Mouse (Mus musculus): ENCODE data around the gene Atp6v0c. TPM values are rescaled to one million over a fixed set of nuclear protein-coding genes. Genes with fewer than 3 reads are reported as not detected.
"Not testable (repeated sequence)": the region's sequence is repeated elsewhere in the genome, so short reads cannot be mapped to it uniquely, and the experiment has no call there.

Atp6v0c gene
- polyA plus RNA-seq, 1 experiment from 2014 or later: 572 TPM

DNA sequence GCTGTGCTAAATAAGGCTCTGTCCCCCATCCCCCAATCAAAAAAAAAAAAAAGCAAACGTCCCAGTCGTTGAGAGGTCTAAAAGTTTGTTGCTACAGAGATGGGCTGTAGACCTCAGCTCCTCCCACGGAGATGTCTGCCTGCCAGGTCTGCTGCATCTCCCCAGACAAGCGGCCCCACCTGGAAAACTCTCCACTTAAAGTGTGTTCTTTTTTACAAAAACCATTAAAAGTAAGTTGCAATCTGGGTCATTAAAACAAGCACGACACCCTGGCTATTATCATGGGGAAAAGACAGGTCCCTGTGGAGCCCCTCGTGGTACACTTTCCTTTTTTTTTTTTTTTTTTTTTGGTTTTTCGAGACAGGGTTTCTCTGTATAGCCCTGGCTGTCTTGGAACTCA lies 18.1 kb downstream of the Atp6v0c start:
- Histone ChIP-seq H3K4me3 (replicated peaks) (0 out of 2 replicates have a peak overlapping the region, but pooled peaks have one; percentile 41), H3K9me3 (no peaks in the 10 kb centered on the region), H3K36me3 (no peaks in the 10 kb centered on the region), H3K27ac (no peak overlapping the region), H3K27me3 (replicated peaks) (no peaks in the 10 kb centered on the region), H3K4me1 (replicated peaks) (peaks cover 9% of the 10 kb centered on the region; the same call in 1 of the 2 replicates), H3K9ac (no peak overlapping the region), H3K4me2 (replicated peaks) (peak overlapping the region; percentile 88)
- ATAC-seq: no peak
- WGBS: 10% methylated on average over 7 of the region's 7 CpGs

DNA sequence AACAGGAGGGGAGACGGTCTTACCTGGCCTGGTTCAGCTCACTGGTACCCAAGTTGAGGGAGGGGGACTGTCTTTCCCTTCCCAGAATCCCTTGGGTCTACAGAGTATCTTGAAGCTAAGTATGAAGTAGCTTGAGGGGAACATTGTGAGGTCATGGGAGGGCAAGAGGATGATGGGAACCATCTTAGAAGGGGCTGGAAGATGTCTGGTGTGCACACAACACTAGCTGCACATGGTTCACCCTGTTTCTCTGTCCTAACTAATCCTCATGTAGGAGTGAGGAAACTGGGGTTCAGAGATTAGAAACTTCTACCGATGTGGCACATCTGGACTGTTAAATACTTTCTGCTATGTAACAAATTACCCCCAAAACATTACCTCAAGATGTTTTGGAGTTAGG lies 18.7 kb downstream of the Atp6v0c start, which contains the start of gene Pdpk1:
TSS of gene Pdpk1 (minus strand) at position 101 of the 400 bp plus-strand sequence.
- Histone ChIP-seq H3K36me3 (no peaks in the 10 kb centered on the region), H3K9me3 (no peaks in the 10 kb centered on the region), H3K4me1 (replicated peaks) (peaks cover 9% of the 10 kb centered on the region; the same call in 1 of the 2 replicates), H3K9ac (peak within 1 kb of the TSS; percentile 43), H3K4me2 (replicated peaks) (peak within 1 kb of the TSS; percentile 88), H3K4me3 (replicated peaks) (peak within 1 kb of the TSS; percentile 41), H3K27ac (no peak within 1 kb of the TSS), H3K27me3 (replicated peaks) (no peaks in the 10 kb centered on the region)
- 89% methylated on average over 2 of the region's 2 CpGs for WGBS
- ATAC-seq: no peak

DNA sequence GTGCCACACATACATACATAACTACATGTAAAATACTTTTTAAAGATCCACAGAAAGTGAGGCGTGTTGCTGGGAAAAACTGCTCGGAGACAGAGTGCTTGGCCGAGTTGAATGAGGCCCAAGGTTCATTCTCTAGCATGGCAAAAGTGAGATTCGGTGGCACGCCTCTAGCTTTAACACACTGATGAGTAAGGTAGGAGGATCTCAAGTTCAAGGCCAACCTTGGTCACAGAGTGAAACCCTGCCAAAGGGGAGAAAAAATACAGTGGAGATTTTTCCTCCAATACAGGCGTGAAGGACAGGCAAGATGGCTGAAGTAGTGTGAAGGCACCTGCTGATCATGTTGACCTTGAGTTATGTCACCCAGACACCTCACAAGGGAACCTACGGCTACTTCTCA lies 20.1 kb downstream of the Atp6v0c start:
- Histone ChIP-seq H3K36me3 (no peaks in the 10 kb centered on the region), H3K4me3 (replicated peaks) (no peak overlapping the region), H3K27ac (no peak overlapping the region), H3K9ac (no peak overlapping the region), H3K4me1 (replicated peaks) (peaks cover 9% of the 10 kb centered on the region; the same call in 1 of the 2 replicates), H3K9me3 (no peaks in the 10 kb centered on the region), H3K27me3 (replicated peaks) (no peaks in the 10 kb centered on the region), H3K4me2 (replicated peaks) (no peak overlapping the region)
- WGBS: 90% methylated on average over 7 of the region's 7 CpGs
- ATAC-seq: no peak

DNA sequence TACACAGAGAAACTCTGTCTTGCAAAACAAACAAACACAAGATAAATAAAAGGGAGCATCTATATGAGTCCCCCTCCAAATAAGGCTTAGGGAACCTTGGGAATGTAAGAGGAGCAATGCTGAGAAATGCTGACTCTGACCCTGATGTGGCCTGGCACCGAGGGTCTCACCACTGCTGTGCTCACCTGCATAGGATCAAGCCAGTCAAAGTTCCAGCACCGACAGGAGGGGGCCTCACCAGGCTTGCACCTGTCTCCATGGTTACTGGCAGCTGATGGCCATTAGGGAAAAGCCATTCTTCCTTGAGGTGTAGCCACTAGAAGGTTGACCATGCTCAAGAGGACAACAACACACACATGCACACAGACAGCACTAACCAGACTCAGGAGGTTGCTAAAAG lies 26.6 kb downstream of the Atp6v0c start:
- H3K4me1 ChIP-seq (replicated peaks): peaks cover 13% of the 10 kb centered on the region
- 28% methylated on average over 2 of the region's 2 CpGs for WGBS

DNA sequence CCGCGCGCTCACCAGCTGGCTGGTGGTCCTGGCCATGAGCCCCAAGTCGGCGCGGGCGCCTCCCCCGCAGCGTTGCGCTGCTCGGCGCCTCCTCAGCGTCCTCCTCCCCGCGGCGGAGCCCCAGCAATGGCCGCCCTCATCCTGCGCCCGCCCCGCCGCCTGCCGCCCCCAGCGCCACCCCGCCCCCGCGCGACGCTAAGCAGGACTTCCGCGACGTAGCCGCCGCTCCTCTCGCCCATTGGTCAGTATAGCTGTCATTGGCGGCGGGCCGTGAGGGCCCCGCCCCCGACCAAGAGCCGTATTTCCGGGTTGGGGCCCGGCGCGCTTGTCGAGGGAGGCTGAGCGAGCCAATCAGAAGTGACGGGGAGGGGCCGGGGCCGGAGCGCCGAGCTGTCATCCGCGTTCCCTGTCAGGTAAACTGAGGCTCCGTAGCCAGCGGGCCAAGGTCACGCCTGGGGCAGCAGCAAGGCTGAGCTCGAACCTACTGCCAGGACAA lies 28.0 kb downstream of the Atp6v0c start:
- H3K9ac ChIP-seq: peak overlapping the region; percentile 95
- ATAC-seq: peak; percentile 99
- H3K27ac ChIP-seq: peak overlapping the region; percentile 82
- no peaks in the 10 kb centered on the region for H3K9me3 ChIP-seq
- H3K4me2 ChIP-seq (replicated peaks): peak overlapping the region; percentile 74
- H3K4me3 ChIP-seq (replicated peaks): peak overlapping the region; percentile 98
- H3K27me3 ChIP-seq (replicated peaks): no peaks in the 10 kb centered on the region
- no peaks in the 10 kb centered on the region for H3K36me3 ChIP-seq
- H3K4me1 ChIP-seq (replicated peaks): peaks cover 17% of the 10 kb centered on the region
- WGBS: under 1% methylated on average over 54 of the region's 57 CpGs

More for the DNA sequence above, 26.6 kb downstream of the Atp6v0c start:
- Histone ChIP-seq H3K36me3 (no peaks in the 10 kb centered on the region), H3K4me2 (replicated peaks) (no peak overlapping the region), H3K9ac (no peak overlapping the region), H3K4me3 (replicated peaks) (no peak overlapping the region), H3K27me3 (replicated peaks) (no peaks in the 10 kb centered on the region), H3K27ac (no peak overlapping the region), H3K9me3 (no peaks in the 10 kb centered on the region)
- ATAC-seq: no peak

DNA sequence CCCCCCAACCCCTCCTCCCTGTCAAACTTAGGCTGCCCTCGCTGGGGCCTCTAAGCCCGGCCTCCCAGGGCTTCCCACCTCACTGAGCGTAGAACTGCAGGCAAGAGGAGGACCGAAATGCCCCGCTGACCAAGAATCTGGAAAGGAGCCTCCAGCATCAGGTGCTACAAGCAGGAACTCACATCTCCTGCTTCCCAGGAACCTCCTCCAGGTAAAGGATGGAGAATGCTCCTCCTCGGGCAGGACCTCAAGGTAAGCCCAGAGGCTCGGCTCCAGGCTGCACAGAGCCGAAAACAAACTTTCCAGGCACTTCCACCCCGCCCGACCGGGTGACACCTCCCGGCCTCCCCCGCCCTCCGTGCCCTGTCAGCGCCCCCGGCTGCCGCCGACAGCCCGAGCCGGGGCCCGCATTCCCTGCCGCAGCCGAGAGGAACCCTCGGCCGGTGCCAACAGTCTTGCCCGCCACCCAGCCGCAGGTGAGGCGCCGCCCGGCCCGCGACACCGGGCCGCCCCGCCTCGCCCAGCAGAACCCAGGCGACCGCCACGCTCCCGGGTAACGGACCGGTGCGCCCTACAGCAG lies 28.6 kb downstream of the Atp6v0c start:
- Histone ChIP-seq H3K27ac (peak overlapping the region; percentile 82), H3K27me3 (replicated peaks) (no peaks in the 10 kb centered on the region), H3K9me3 (no peaks in the 10 kb centered on the region), H3K4me2 (replicated peaks) (peak overlapping the region; percentile 74), H3K4me3 (replicated peaks) (peak overlapping the region; percentile 98), H3K9ac (peak overlapping the region; percentile 95), H3K36me3 (no peaks in the 10 kb centered on the region), H3K4me1 (replicated peaks) (peaks cover 17% of the 10 kb centered on the region)
- ATAC-seq: peak; percentile 69
- WGBS: 0% methylated on average over 43 of the region's 43 CpGs

DNA sequence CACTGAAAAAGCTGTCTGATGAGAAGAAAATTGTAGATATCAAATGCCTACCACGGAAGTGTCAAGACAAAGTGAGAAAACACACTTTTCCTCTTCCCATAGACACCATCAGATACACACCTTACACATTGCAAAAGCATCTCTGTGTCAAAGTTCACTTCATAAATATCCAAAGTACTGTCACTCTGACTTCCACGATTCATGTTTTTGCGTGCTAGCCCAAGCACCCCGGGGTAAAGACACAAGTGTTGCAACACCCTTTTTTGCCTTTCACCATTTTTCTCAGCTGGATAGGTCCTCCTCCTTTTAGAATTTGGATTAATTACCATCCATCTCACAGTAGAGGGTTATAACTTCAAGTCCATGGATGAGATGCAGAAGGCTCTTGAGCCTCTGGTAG lies 29.5 kb downstream of the Atp6v0c start:
- H3K4me1 ChIP-seq (replicated peaks): peaks cover 17% of the 10 kb centered on the region
- H3K4me2 ChIP-seq (replicated peaks): peak overlapping the region; percentile 74
- no peak for ATAC-seq
- H3K27ac ChIP-seq: no peak overlapping the region
- WGBS: 83% methylated on average over 4 of the region's 4 CpGs
- no peaks in the 10 kb centered on the region for H3K36me3 ChIP-seq
- H3K27me3 ChIP-seq (replicated peaks): no peaks in the 10 kb centered on the region
- H3K9me3 ChIP-seq: no peaks in the 10 kb centered on the region
- peak overlapping the region; percentile 98; the same call in 1 of the 2 replicates for H3K4me3 ChIP-seq (replicated peaks)
- H3K9ac ChIP-seq: peak overlapping the region; percentile 95; the same call in 1 of the 2 replicates

DNA sequence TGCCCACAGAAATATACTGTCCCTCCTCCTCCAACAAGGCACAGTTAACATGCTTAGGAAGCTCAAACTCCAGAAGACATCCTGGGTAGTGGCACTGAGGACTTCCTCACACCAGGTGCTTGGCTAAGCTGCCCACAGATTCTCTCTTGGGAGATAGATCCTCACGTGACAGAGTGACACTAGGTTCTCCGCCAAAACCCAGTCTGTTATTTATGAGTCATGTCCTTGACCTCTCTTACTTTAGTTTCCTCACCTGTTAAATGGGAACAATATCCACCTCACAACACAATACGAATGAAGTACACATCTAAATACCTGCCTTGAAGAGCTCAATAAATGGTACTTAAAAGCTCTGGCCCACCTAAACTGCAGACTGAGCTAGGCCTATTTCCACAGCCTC lies 30.2 kb downstream of the Atp6v0c start:
- Histone ChIP-seq H3K27me3 (replicated peaks) (no peaks in the 10 kb centered on the region), H3K4me2 (replicated peaks) (0 out of 2 replicates have a peak overlapping the region, but pooled peaks have one; percentile 74), H3K9me3 (no peaks in the 10 kb centered on the region), H3K4me1 (replicated peaks) (peaks cover 17% of the 10 kb centered on the region), H3K36me3 (no peaks in the 10 kb centered on the region), H3K9ac (no peak overlapping the region), H3K4me3 (replicated peaks) (no peak overlapping the region), H3K27ac (no peak overlapping the region)
- 79% methylated on average over 3 of the region's 3 CpGs for WGBS
- no peak for ATAC-seq

DNA sequence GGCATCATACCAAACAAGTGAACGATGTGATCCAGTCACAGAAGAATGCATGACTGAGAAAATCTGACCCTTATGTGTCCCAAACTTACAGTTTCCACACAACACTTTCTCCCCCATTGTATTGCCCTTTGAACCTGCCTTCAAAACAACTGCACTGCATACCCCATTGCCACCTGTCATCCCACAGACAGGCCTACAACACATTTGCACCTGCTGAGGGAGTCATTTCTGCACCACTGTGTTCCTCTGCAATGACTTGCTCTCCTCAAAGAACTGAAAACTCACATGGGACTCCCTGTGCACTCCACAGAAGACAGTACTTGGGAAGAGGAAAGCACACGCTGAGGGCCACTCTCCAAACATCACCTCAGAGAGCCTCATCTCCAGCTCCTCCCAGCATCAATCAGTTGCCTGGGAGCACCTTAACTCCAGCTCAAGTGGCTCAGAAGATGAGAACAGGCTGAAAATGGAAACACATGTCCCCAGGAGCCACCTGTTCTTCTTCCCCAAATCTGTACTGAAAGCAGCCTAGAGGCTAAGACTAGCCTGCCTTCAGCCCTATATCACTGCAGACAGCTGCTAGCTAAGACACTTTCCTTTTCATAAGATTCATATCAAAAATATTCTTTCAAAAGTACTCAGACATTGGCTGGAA lies 32.1 kb downstream of the Atp6v0c start:
- WGBS: 77% methylated on average over 2 of the region's 2 CpGs
- H3K27ac ChIP-seq: no peak overlapping the region
- H3K4me3 ChIP-seq (replicated peaks): no peak overlapping the region
- no peaks in the 10 kb centered on the region for H3K27me3 ChIP-seq (replicated peaks)
- no peaks in the 10 kb centered on the region for H3K9me3 ChIP-seq
- ATAC-seq: no peak
- no peaks in the 10 kb centered on the region for H3K36me3 ChIP-seq
- no peak overlapping the region for H3K9ac ChIP-seq
- H3K4me1 ChIP-seq (replicated peaks): peaks cover 17% of the 10 kb centered on the region
- no peak overlapping the region for H3K4me2 ChIP-seq (replicated peaks)

DNA sequence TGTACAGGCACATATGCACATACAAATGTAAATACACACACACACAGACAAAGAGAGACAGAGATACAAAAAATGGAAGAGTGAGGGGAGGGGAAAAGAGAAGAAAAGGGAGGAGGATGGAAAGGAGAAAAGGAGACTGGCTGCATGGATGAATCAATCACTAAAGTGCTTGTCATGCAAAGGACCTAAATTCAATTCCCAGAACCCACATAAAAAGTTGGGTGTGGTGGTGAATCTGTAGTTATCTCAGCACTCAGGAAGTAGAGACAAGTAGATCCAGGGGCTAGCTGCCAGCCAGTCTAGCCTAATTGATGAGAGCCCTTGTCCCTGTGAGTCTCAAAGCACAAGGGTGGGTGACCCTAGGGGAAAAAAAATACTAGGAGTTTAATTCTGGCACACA lies 35.4 kb downstream of the Atp6v0c start:
- Histone ChIP-seq H3K27ac (no peak overlapping the region), H3K27me3 (replicated peaks) (no peaks in the 10 kb centered on the region), H3K9me3 (no peaks in the 10 kb centered on the region), H3K4me1 (replicated peaks) (0 out of 2 replicates have a peak, but pooled peaks cover 4% of the 10 kb centered on the region), H3K4me3 (replicated peaks) (no peak overlapping the region), H3K4me2 (replicated peaks) (no peak overlapping the region), H3K9ac (no peak overlapping the region), H3K36me3 (no peaks in the 10 kb centered on the region)
- ATAC-seq: no peak

DNA sequence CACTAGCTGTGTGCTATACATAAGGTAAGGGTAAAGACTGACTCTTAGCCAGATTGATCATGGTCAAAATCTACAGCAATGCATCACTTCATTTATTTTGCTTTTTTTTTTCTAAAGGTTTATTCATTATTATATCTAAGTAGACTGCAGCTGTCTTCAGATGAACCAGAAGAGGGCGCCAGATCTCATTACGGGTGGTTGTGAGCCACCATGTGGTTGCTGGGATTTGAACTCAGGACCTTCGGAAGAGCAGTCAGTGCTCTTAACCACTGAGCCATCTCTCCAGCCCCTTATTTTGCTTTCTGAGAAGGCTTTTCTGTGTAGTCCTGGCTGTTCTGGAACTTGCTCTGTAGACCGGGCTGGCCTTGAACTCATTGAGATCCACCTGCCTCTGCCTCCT lies 36.6 kb downstream of the Atp6v0c start:
- H3K9me3 ChIP-seq; H3K36me3 ChIP-seq; H3K27me3 ChIP-seq (replicated peaks); H3K9ac ChIP-seq; H3K27ac ChIP-seq; ATAC-seq; H3K4me1 ChIP-seq (replicated peaks); H3K4me3 ChIP-seq (replicated peaks); H3K4me2 ChIP-seq (replicated peaks): not testable (repeated sequence)
- WGBS: 91% methylated on average over 4 of the region's 4 CpGs

DNA sequence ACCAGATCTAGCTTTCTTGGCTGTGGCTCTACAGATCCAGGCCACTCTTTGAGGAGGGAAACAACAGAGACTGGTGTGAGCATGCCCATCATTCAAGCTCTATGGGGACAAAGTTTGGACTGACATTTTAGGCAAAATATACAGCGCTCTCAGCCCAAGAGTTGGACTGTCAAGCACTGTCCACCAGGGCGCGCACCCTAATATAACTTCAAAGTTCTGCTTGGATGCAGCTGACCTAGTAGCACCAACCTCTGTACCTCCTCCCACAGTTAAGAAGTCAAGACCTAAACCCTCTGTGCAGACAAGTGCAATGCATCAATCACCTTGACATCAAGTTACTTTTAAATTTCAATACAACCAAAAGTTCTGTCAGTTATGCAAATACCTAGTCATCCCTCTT lies 37.9 kb downstream of the Atp6v0c start:
- Histone ChIP-seq H3K9ac (no peak overlapping the region), H3K27ac (no peak overlapping the region), H3K4me1 (replicated peaks) (no peaks in the 10 kb centered on the region), H3K4me3 (replicated peaks) (no peak overlapping the region), H3K36me3 (no peaks in the 10 kb centered on the region), H3K27me3 (replicated peaks) (no peaks in the 10 kb centered on the region), H3K4me2 (replicated peaks) (no peak overlapping the region), H3K9me3 (no peaks in the 10 kb centered on the region)
- no peak for ATAC-seq
- WGBS: 89% methylated on average over 3 of the region's 3 CpGs

DNA sequence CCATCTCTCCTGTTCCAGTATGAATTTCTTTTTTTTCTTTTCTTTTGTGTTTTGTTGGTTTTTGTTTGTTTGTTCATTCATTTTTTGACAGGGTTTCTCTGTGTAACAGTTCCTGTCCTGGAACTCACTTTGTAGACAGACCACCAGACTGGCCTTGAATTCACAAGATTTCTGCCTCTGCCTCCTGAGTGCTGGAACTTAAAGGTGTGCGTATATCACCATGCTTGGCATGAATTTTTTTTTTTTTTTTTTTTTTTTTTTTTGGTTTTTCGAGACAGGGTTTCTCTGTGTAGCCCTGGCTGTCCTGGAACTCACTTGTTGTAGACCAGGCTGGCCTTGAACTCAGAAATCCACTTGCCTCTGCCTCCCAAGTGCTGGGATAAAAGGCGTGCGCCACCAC lies 40.3 kb downstream of the Atp6v0c start:
- not testable (repeated sequence) for H3K9ac ChIP-seq; H3K9me3 ChIP-seq; H3K4me1 ChIP-seq (replicated peaks); H3K4me2 ChIP-seq (replicated peaks); H3K36me3 ChIP-seq; ATAC-seq; H3K27me3 ChIP-seq (replicated peaks); H3K27ac ChIP-seq; H3K4me3 ChIP-seq (replicated peaks)
- WGBS: 79% methylated on average over 4 of the region's 4 CpGs

Data from intestine, embryonic 15.5 days (tissue).